In the genomic region with DNA sequence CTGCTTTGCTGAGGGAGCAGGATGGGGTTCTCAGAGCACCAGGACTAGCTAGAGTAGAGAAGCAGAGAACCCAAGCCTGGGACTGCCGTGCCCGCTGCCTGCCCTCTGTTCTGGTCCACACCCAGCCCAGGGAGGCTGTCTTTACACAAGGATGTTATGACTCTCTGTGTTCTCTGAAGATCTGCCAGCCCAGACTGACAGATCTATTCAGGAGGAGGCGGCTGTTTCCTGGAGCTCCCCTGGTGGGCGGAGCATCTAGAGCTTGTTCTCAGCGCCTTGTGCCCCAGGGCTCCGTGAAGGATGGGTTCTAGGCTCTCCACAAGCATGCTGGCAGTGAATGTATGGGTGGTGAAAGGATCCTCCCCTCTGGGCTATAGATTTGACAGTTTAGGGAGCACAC, we compare ENCODE assay signal across 7 mouse cellular contexts. TPM values are rescaled to one million over a fixed set of nuclear protein-coding genes. Genes with fewer than 3 reads are reported as not detected.
DNase-seq lines count a peak whose midpoint lies in the region; ATAC-seq and TF ChIP-seq lines count a peak whose summit lies in the region.

No protein-coding gene starts in this region.

- H3K27ac ChIP-seq in midbrain, embryonic 16.5 days (ENCODE audit: low read length), result no peak overlapping the region
- no peak overlapping the region for H3K27ac ChIP-seq in midbrain, embryonic 13.5 days
- no peak overlapping the region for H3K27ac ChIP-seq in heart, embryonic 15.5 days
- no peak overlapping the region for H3K27ac ChIP-seq in gastrocnemius, adult 2 months

- peak; percentile 42; the same call in 1 of the 2 replicates for ATAC-seq in midbrain, embryonic 16.5 days
- ATAC-seq in midbrain, embryonic 13.5 days, result no peak
- ATAC-seq in activated CD4-positive, CD25-positive, alpha-beta regulatory T cell, adult 4 months, result peak; percentile 91
- ATAC-seq in heart, embryonic 15.5 days (replicated peaks; ENCODE audit: insufficient number of reproducible peaks, insufficient read depth, low FRiP score, low read depth), result peak; percentile 40; the same call in 1 of the 2 replicates

- H3K4me2 ChIP-seq in midbrain, embryonic 16.5 days (ENCODE audit: low read length), result no peak overlapping the region
- no peak overlapping the region for H3K4me2 ChIP-seq in midbrain, embryonic 13.5 days (replicated peaks)
- H3K4me2 ChIP-seq in heart, embryonic 15.5 days, result no peak overlapping the region

- WGBS in midbrain, embryonic 16.5 days, result 32% methylated on average over 6 of the region's 6 CpGs
- 53% methylated on average over 6 of the region's 6 CpGs for WGBS in midbrain, embryonic 13.5 days
- 33% methylated on average over 6 of the region's 6 CpGs for WGBS in heart, embryonic 15.5 days

- H3K27me3 ChIP-seq in midbrain, embryonic 16.5 days (ENCODE audit: control insufficient read depth, insufficient read depth, low read depth, low read length), result no peaks in the 10 kb centered on the region
- peaks cover 16% of the 10 kb centered on the region; the same call in 1 of the 2 replicates for H3K27me3 ChIP-seq in midbrain, embryonic 13.5 days
- peaks cover 47% of the 10 kb centered on the region for H3K27me3 ChIP-seq in heart, embryonic 15.5 days

- intact Hi-C loops in left cerebral cortex, postnatal 36 days (cut with DNase I), result no loop called here
- intact Hi-C loops in gastrocnemius, adult 2 months (cut with DNase I), result no loop called here

- H3K36me3 ChIP-seq in midbrain, embryonic 16.5 days (ENCODE audit: control insufficient read depth, insufficient read depth, low read length), result no peaks in the 10 kb centered on the region
- no peaks in the 10 kb centered on the region for H3K36me3 ChIP-seq in midbrain, embryonic 13.5 days
- H3K36me3 ChIP-seq in heart, embryonic 15.5 days, result no peaks in the 10 kb centered on the region

- H3K9ac ChIP-seq in midbrain, embryonic 16.5 days (ENCODE audit: low read depth, low read length), result no peak overlapping the region
- H3K9ac ChIP-seq in midbrain, embryonic 13.5 days (replicated peaks), result no peak overlapping the region
- no peak overlapping the region for H3K9ac ChIP-seq in heart, embryonic 15.5 days

- peak; percentile 29 to 30 for DNase-seq in left cerebral cortex, postnatal 36 days (ENCODE audit: low spot score in 2 of 2)
- DNase-seq in thymus, postnatal 36 days, result peak; percentile 50 to 60
- DNase-seq in gastrocnemius, adult 2 months, result no peak

- H3K4me1 ChIP-seq in midbrain, embryonic 16.5 days (ENCODE audit: control insufficient read depth, insufficient read depth, low read length), result no peaks in the 10 kb centered on the region
- H3K4me1 ChIP-seq in midbrain, embryonic 13.5 days (replicated peaks), result peaks cover 21% of the 10 kb centered on the region
- peaks cover 13% of the 10 kb centered on the region for H3K4me1 ChIP-seq in heart, embryonic 15.5 days (replicated peaks)

- H3K4me3 ChIP-seq in midbrain, embryonic 16.5 days (ENCODE audit: low read depth, low read length), result no peak overlapping the region
- no peak overlapping the region for H3K4me3 ChIP-seq in midbrain, embryonic 13.5 days (replicated peaks)
- no peak overlapping the region for H3K4me3 ChIP-seq in heart, embryonic 15.5 days
- no peak overlapping the region for H3K4me3 ChIP-seq in gastrocnemius, adult 2 months

- no peak for TF ChIP-seq CTCF in gastrocnemius, adult 2 months (IDR thresholded peaks at IDR 0.05)

- no peaks in the 10 kb centered on the region for H3K9me3 ChIP-seq in midbrain, embryonic 16.5 days (replicated peaks; ENCODE audit: control insufficient read depth, low read length, poor library complexity, severe bottlenecking)
- H3K9me3 ChIP-seq in midbrain, embryonic 13.5 days, result no peaks in the 10 kb centered on the region
- no peaks in the 10 kb centered on the region for H3K9me3 ChIP-seq in heart, embryonic 15.5 days (replicated peaks)

RNA-seq across cellular contexts. Expression of gene Ccdc33, which starts 21.3 kb away (rescaled TPM):
- 0.31 and 0.90 TPM in 2 replicates for polyA plus RNA-seq in midbrain, embryonic 16.5 days (2015; fragmentation: Nextera tagmentation; extraction: Ambion mirVana)
- 0.73 and 0.80 TPM in 2 replicates for polyA plus RNA-seq in midbrain, embryonic 13.5 days (2015; fragmentation: Nextera tagmentation; extraction: Ambion mirVana)
- polyA plus RNA-seq in activated CD4-positive, CD25-positive, alpha-beta regulatory T cell, adult 4 months (2017; shearing (Covaris generic)), result not detected
- 0.34 TPM in 1 of 2 replicates, not detected in the other for polyA plus RNA-seq in heart, embryonic 15.5 days (2015; fragmentation: Nextera tagmentation; extraction: Ambion mirVana)
- 1 to 10 TPM in 1 of 2 experiments, under 1 TPM in 1; 0.49 to 1.1 TPM for total RNA-seq in left cerebral cortex, postnatal 36 days (2021)
- not detected for total RNA-seq in gastrocnemius, adult 2 months (2021)
